Mouse (Mus musculus) lung, embryonic 14.5 days (tissue): ENCODE data around the gene N4bp1. TPM values are rescaled to one million over a fixed set of nuclear protein-coding genes. Genes with fewer than 3 reads are reported as not detected.

Experiments
- ATAC-seq: fragments of 200-750 bp; cut with Nextera tagmentation; 2 replicates; pipeline ENCODE4 v1.8.0; 2017; ENCODE audit warnings: mild to moderate bottlenecking, moderate TSS enrichment, moderate library complexity; ENCODE audit not compliant: insufficient read depth
- DNase-seq: peaks from one replicate; pipeline ENCODE4 v3.0.0-alpha.2; 2015
- H3K27ac ChIP-seq: fragments of 300-500 bp; sonication (generic); 2 replicates; pipeline ENCODE4 v1.5.1; 2014; ENCODE audit warnings: low read depth, mild to moderate bottlenecking, moderate library complexity
- H3K27me3 ChIP-seq: fragments of 300-500 bp; sonication (generic); 2 replicates; pipeline ENCODE4 v1.6.1; 2014; ENCODE audit warnings: low read length, control low read depth; ENCODE audit not compliant: insufficient read depth
- H3K36me3 ChIP-seq: fragments of 300-500 bp; sonication (generic); 2 replicates; pipeline ENCODE4 v1.6.1; 2014; ENCODE audit warnings: control low read depth; ENCODE audit not compliant: insufficient read depth
- H3K4me1 ChIP-seq: fragments of 300-500 bp; sonication (generic); 2 replicates; pipeline ENCODE4 v1.6.1; 2014; ENCODE audit warnings: antibody characterized with exemption, control low read depth; ENCODE audit not compliant: insufficient read depth
- H3K4me2 ChIP-seq: fragments of 300-500 bp; sonication (generic); 2 replicates; pipeline ENCODE4 v1.6.1; 2014; ENCODE audit warnings: mild to moderate bottlenecking
- H3K4me3 ChIP-seq: fragments of 300-500 bp; sonication (generic); 2 replicates; pipeline ENCODE4 v1.5.1; 2014; ENCODE audit warnings: low read depth, low read length
- H3K9ac ChIP-seq: fragments of 300-500 bp; sonication (generic); 2 replicates; pipeline ENCODE4 v1.6.1; 2014
- H3K9me3 ChIP-seq: fragments of 300-500 bp; sonication (generic); 2 replicates; pipeline ENCODE4 v1.6.1; 2016; ENCODE audit warnings: low read depth, low read length, control low read depth
- CTCF ChIP-seq: IDR thresholded peaks from 2 replicates; pipeline ENCODE4 v1.5.1; 2016; ENCODE audit warnings: antibody characterized with exemption, low read depth
- WGBS: fragments of 180-500 bp; shearing (Covaris S2); extraction: QIAGEN DNeasy Blood & Tissue Kit; methylation state at CpG from one replicate; pipeline ENCODE4 v1.1.7; 2014; 5-methylcytosine and 5-hydroxymethylcytosine counted together
- polyA plus RNA-seq: library from polyadenylated mRNA; unstranded; fragments of >200 nt; fragmentation: Nextera tagmentation; extraction: Ambion mirVana; gene quantifications from 2 replicates; pipeline ENCODE4 v1.2.1, GENCODE M21; 2014

N4bp1 gene
- polyA plus RNA-seq, 1 experiment from 2014 or later: 11.5 TPM

GRCm38 (mm10) chr8:86922141-86922540, 37.1 kb upstream of the N4bp1 start:
- DNase-seq (no peak), ATAC-seq (no peak)
- Histone ChIP-seq H3K4me2 (no peak overlapping the region), H3K4me1 (no peaks in the 10 kb centered on the region), H3K27me3 (no peaks in the 10 kb centered on the region), H3K4me3 (no peak overlapping the region), H3K9me3 (no peaks in the 10 kb centered on the region), H3K36me3 (no peaks in the 10 kb centered on the region), H3K27ac (no peak overlapping the region), H3K9ac (no peak overlapping the region)
- TF ChIP-seq CTCF: no peak
- WGBS: 55% methylated on average over 5 of the region's 5 CpGs

DNA sequence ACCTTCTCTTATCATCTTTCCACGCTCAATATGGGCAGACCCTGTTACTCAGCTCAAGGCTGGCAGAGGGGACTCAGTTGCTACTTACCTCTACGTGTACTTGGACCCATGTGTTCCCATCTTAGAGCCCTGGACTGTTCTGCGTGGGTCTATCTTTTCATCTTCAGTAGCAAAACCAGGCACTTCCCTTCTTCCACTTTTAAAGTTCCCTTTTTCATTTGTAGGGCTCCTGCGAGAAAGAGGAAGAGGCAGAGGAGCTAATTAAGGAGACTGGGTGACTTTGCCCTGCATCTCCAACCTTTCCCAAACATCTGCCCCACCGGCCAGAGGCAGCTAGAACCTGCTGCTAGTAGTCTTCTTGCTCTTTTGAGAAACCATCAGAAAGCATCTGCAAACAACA, 35.9 kb upstream of the N4bp1 start:
- no peaks in the 10 kb centered on the region for H3K9me3 ChIP-seq
- no peak for TF ChIP-seq CTCF
- H3K9ac ChIP-seq: no peak overlapping the region
- H3K4me3 ChIP-seq: no peak overlapping the region
- H3K27me3 ChIP-seq: no peaks in the 10 kb centered on the region
- 20% methylated on average over 5 of the region's 5 CpGs for WGBS
- no peak for DNase-seq
- no peaks in the 10 kb centered on the region for H3K4me1 ChIP-seq
- H3K36me3 ChIP-seq: no peaks in the 10 kb centered on the region
- H3K27ac ChIP-seq: no peak overlapping the region
- no peak for ATAC-seq
- no peak overlapping the region for H3K4me2 ChIP-seq

GRCm38 (mm10) chr8:86920455-86920854, 35.4 kb upstream of the N4bp1 start:
- TF ChIP-seq CTCF: no peak
- Histone ChIP-seq H3K36me3 (no peaks in the 10 kb centered on the region), H3K9ac (no peak overlapping the region), H3K4me2 (no peak overlapping the region), H3K4me1 (no peaks in the 10 kb centered on the region), H3K4me3 (no peak overlapping the region), H3K27me3 (no peaks in the 10 kb centered on the region), H3K27ac (no peak overlapping the region), H3K9me3 (no peaks in the 10 kb centered on the region)
- DNase-seq: peak; percentile 27
- ATAC-seq: no peak
- WGBS: 11% methylated on average over 7 of the region's 7 CpGs

DNA sequence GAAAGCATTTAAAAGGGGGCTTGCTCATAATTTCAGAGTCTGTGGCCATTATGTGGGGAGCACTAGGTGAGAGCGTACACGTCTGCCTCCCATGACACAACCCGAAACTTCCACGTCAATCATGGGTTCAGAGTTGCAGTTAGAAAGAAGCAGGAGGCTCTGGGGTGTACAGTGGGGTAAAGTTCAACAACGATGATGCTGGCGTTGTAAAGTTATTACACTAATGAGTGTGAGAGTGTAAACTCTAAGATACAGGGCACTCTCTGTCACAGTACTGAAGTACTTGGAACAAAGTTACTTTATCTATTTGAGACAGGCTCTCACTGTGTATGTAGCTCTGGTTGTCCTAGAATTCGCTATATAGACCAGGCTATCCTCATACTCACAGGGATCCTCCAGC, 35.0 kb upstream of the N4bp1 start:
- Histone ChIP-seq H3K36me3 (no peaks in the 10 kb centered on the region), H3K4me1 (no peaks in the 10 kb centered on the region), H3K27ac (no peak overlapping the region), H3K9me3 (no peaks in the 10 kb centered on the region), H3K27me3 (no peaks in the 10 kb centered on the region), H3K4me2 (no peak overlapping the region), H3K9ac (no peak overlapping the region), H3K4me3 (no peak overlapping the region)
- TF ChIP-seq CTCF: no peak
- no peak for DNase-seq
- ATAC-seq: no peak
- WGBS: 73% methylated on average over 7 of the region's 7 CpGs

DNA sequence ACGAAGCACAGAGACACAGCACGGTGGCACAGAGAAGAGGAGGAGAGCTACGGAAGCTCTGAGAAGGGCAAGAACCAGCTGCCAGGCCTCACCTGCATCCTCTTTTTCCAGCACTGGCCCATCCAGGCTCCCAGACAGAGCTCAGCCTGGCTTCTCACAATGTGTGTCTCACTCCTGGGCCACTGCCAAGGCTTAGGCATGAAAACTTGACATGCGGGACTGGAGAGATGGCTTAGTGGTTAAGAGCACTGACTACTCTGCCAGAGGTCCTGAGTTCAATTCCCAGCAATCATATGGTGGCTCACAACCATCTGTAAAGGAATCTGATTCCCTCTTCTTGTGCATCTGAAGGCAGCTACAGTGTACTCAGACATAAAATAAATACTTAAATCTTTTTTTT, 34.2 kb upstream of the N4bp1 start:
- H3K4me2 ChIP-seq: no peak overlapping the region
- no peak overlapping the region for H3K9ac ChIP-seq
- no peaks in the 10 kb centered on the region for H3K36me3 ChIP-seq
- 51% methylated on average over 4 of the region's 4 CpGs for WGBS
- peak; percentile 32 for DNase-seq
- no peak overlapping the region for H3K27ac ChIP-seq
- no peaks in the 10 kb centered on the region for H3K27me3 ChIP-seq
- no peaks in the 10 kb centered on the region for H3K9me3 ChIP-seq
- H3K4me1 ChIP-seq: no peaks in the 10 kb centered on the region
- ATAC-seq: no peak
- TF ChIP-seq CTCF: no peak
- H3K4me3 ChIP-seq: no peak overlapping the region

- no peak overlapping the region for H3K9ac ChIP-seq
- H3K36me3 ChIP-seq: no peaks in the 10 kb centered on the region
- WGBS: 89% methylated on average over 2 of the region's 2 CpGs
- no peaks in the 10 kb centered on the region for H3K27me3 ChIP-seq
- no peak overlapping the region for H3K27ac ChIP-seq
- no peaks in the 10 kb centered on the region for H3K4me1 ChIP-seq
- H3K4me3 ChIP-seq: no peak overlapping the region
- no peaks in the 10 kb centered on the region for H3K9me3 ChIP-seq
- no peak for TF ChIP-seq CTCF
- ATAC-seq: no peak
- no peak for DNase-seq
- H3K4me2 ChIP-seq: no peak overlapping the region
Measured at GRCm38 (mm10) chr8:86918093-86918492, 33.0 kb upstream of the N4bp1 start.

GRCm38 (mm10) chr8:86917689-86918088, 32.6 kb upstream of the N4bp1 start:
- no peak overlapping the region for H3K4me2 ChIP-seq
- no peak overlapping the region for H3K9ac ChIP-seq
- TF ChIP-seq CTCF: no peak

DNA sequence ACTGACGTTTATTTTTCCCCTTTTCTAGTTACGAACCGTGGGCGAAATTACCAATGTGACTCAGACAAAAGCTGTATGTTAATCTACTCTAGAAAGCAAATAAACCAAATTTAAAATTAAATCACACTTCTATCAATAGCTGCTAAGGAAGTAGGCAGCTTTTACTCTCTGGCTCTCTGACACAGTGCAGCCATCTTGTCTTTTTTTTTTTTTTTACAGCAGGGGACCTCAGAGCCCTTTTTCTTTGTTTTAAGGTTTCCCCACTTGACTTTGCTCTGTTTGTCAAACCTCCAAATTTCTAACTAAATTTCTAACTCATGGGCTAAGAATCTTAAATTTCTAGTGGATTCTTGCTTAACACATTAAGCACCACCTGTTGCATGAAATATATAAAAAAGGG, 31.3 kb upstream of the N4bp1 start:
- no peak overlapping the region for H3K9ac ChIP-seq
- WGBS: 67% methylated on average over 4 of the region's 4 CpGs
- H3K27me3 ChIP-seq: no peaks in the 10 kb centered on the region
- H3K4me1 ChIP-seq: no peaks in the 10 kb centered on the region
- H3K9me3 ChIP-seq: no peaks in the 10 kb centered on the region
- H3K4me2 ChIP-seq: no peak overlapping the region
- DNase-seq (no peak), ATAC-seq (no peak)
- no peak for TF ChIP-seq CTCF
- H3K27ac ChIP-seq: no peak overlapping the region
- no peaks in the 10 kb centered on the region for H3K36me3 ChIP-seq
- H3K4me3 ChIP-seq: no peak overlapping the region

More at GRCm38 (mm10) chr8:86917689-86918088, 32.6 kb upstream of the N4bp1 start:
- no peak overlapping the region for H3K4me3 ChIP-seq
- H3K4me1 ChIP-seq: no peaks in the 10 kb centered on the region
- WGBS: 74% methylated on average over 2 of the region's 2 CpGs
- no peaks in the 10 kb centered on the region for H3K27me3 ChIP-seq
- no peak for ATAC-seq
- H3K9me3 ChIP-seq: no peaks in the 10 kb centered on the region
- no peak overlapping the region for H3K27ac ChIP-seq
- DNase-seq: no peak
- H3K36me3 ChIP-seq: no peaks in the 10 kb centered on the region
